In genomic region chr4:153599794-153600370, GRCm38 (mm10) we compare ENCODE assay signal across 11 mouse cellular contexts.
DNase-seq lines count a peak whose midpoint lies in the region; ATAC-seq lines count a peak whose summit lies in the region.
"Had no signal": no experiment of that assay in that cellular context is flagged by ENCODE, and none has a peak within 500 bp of the region (broad histone marks: within the 10 kb centered on the region; RNA-seq: fewer than 3 reads in every experiment).

No protein-coding gene starts in this region.

- WGBS in hindbrain, embryonic 13.5 days: 44% methylated on average over 11 of the region's 11 CpGs
- WGBS in midbrain, embryonic 15.5 days: 29% methylated on average over 11 of the region's 11 CpGs

- H3K9ac ChIP-seq in hindbrain, embryonic 13.5 days: peak overlapping the region; percentile 40; the same call in 1 of the 2 replicates
- no peak overlapping the region; the same call in 1 of the 2 replicates for H3K9ac ChIP-seq in midbrain, embryonic 15.5 days
- H3K9ac ChIP-seq: embryonic facial prominence, embryonic 15.5 days had no signal

- no peaks in the 10 kb centered on the region for H3K27me3 ChIP-seq in hindbrain, embryonic 13.5 days
- H3K27me3 ChIP-seq in midbrain, embryonic 15.5 days (replicated peaks): no peaks in the 10 kb centered on the region
- H3K27me3 ChIP-seq: embryonic facial prominence, embryonic 15.5 days had no signal

- no peak for ATAC-seq in hindbrain, embryonic 13.5 days (ENCODE audit: low FRiP score)
- ATAC-seq in midbrain, embryonic 15.5 days (replicated peaks): peak; percentile 76

- DNase-seq in R1 (ENCODE audit: low read depth, low spot score): peak; percentile 60
- peak; percentile 36 for DNase-seq in brain, embryonic 18.5 days (ENCODE audit: low read depth, low spot score)
- DNase-seq in urinary bladder, postnatal 14 days (ENCODE audit: low spot score): no peak
- DNase-seq in urinary bladder, postnatal 25 days (ENCODE audit: low spot score): no peak
- DNase-seq in kidney, adult 8-10 months: no peak
- no peak for DNase-seq in kidney, postnatal 36 days
- DNase-seq: heart, adult 2 months; lung, adult 18-20 months had no signal

- no peak overlapping the region for H3K4me3 ChIP-seq in hindbrain, embryonic 13.5 days
- no peak overlapping the region for H3K4me3 ChIP-seq in midbrain, embryonic 15.5 days
- H3K4me3 ChIP-seq: embryonic facial prominence, embryonic 15.5 days; heart, adult 2 months had no signal

- H3K4me2 ChIP-seq in hindbrain, embryonic 13.5 days: no peak overlapping the region
- no peak overlapping the region for H3K4me2 ChIP-seq in midbrain, embryonic 15.5 days
- H3K4me2 ChIP-seq: embryonic facial prominence, embryonic 15.5 days had no signal

- H3K4me1 ChIP-seq in hindbrain, embryonic 13.5 days (replicated peaks): peaks cover 32% of the 10 kb centered on the region
- peaks cover 32% of the 10 kb centered on the region for H3K4me1 ChIP-seq in midbrain, embryonic 15.5 days

- H3K9me3 ChIP-seq in hindbrain, embryonic 13.5 days: no peaks in the 10 kb centered on the region; the same call in 1 of the 2 replicates
- no peaks in the 10 kb centered on the region for H3K9me3 ChIP-seq in midbrain, embryonic 15.5 days
- H3K9me3 ChIP-seq: embryonic facial prominence, embryonic 15.5 days had no signal

- no peak overlapping the region for H3K27ac ChIP-seq in hindbrain, embryonic 13.5 days
- peak overlapping the region; percentile 38; the same call in 1 of the 2 replicates for H3K27ac ChIP-seq in midbrain, embryonic 15.5 days
- H3K27ac ChIP-seq: embryonic facial prominence, embryonic 15.5 days; heart, adult 2 months had no signal

- H3K36me3 ChIP-seq in hindbrain, embryonic 13.5 days: no peaks in the 10 kb centered on the region
- no peaks in the 10 kb centered on the region for H3K36me3 ChIP-seq in midbrain, embryonic 15.5 days (replicated peaks)
- H3K36me3 ChIP-seq: embryonic facial prominence, embryonic 15.5 days had no signal

Comparison
In these comparisons a context has a peak if more than half of its experiments do, and no peak if none do; other contexts are left out.
1. DNase-seq: peak in R1 (single experiment) and brain, embryonic 18.5 days (single experiment); none in urinary bladder, postnatal 14 days (single experiment), urinary bladder, postnatal 25 days (single experiment), kidney, adult 8-10 months (0 of 2) and kidney, postnatal 36 days (0 of 2).